Mouse (Mus musculus): ENCODE results near the gene Cdon. TPM values are rescaled to one million over a fixed set of nuclear protein-coding genes. Genes with fewer than 3 reads are reported as not detected.
A peak's percentile ranks its signal among the peaks of the same experiment; 100 is the strongest.

The Cdon gene
- total and polyA plus RNA-seq, 2 experiments, result 0.37 to 0.49 TPM

- 86% methylated on average over 8 of the region's 8 CpGs for WGBS
Measured at GRCm38 (mm10) chr9:35438286-35439061, 17.5 kb downstream of the Cdon start.

GRCm38 (mm10) chr9:35439062-35439442 is 18.1 kb downstream of the Cdon start:
- H3K9ac ChIP-seq (ENCODE audit: low read depth, low read length), result no peak overlapping the region

More at GRCm38 (mm10) chr9:35438286-35439061, 17.5 kb downstream of the Cdon start:
- no peaks in the 10 kb centered on the region for H3K36me3 ChIP-seq (ENCODE audit: control insufficient read depth, insufficient read depth, low read length)
- no peak overlapping the region for H3K9ac ChIP-seq (ENCODE audit: low read depth, low read length)
- H3K4me1 ChIP-seq (ENCODE audit: control insufficient read depth, insufficient read depth, low read length), result no peaks in the 10 kb centered on the region
- DNase-seq (ENCODE audit: extremely low read depth, low read depth, low spot score), result no peak
- H3K4me3 ChIP-seq (ENCODE audit: insufficient read depth, low read depth, low read length), result no peak overlapping the region
- no peaks in the 10 kb centered on the region for H3K79me2 ChIP-seq (ENCODE audit: control insufficient read depth, insufficient read depth, low read length)
- H3K27me3 ChIP-seq (ENCODE audit: control insufficient read depth, insufficient read depth, low read length), result no peaks in the 10 kb centered on the region
- H3K27ac ChIP-seq (replicated peaks; ENCODE audit: insufficient read depth, low read depth, low read length), result no peak overlapping the region
- no peak for TF ChIP-seq CTCF (IDR thresholded peaks at IDR 0.05; ENCODE audit: low read depth, low read length)
- TF ChIP-seq POLR2A (IDR thresholded peaks at IDR 0.05; ENCODE audit: extremely low read depth, insufficient read depth, low read length), result no peak

GRCm38 (mm10) chr9:35439754-35440153 is 18.8 kb downstream of the Cdon start:
- Histone ChIP-seq H3K4me1 (ENCODE audit: control insufficient read depth, insufficient read depth, low read length) (no peaks in the 10 kb centered on the region), H3K27ac (replicated peaks; ENCODE audit: insufficient read depth, low read depth, low read length) (no peak overlapping the region), H3K4me3 (ENCODE audit: insufficient read depth, low read depth, low read length) (no peak overlapping the region), H3K36me3 (ENCODE audit: control insufficient read depth, insufficient read depth, low read length) (no peaks in the 10 kb centered on the region), H3K79me2 (ENCODE audit: control insufficient read depth, insufficient read depth, low read length) (no peaks in the 10 kb centered on the region), H3K27me3 (ENCODE audit: control insufficient read depth, insufficient read depth, low read length) (no peaks in the 10 kb centered on the region), H3K9ac (ENCODE audit: low read depth, low read length) (no peak overlapping the region)
- TF ChIP-seq CTCF (IDR thresholded peaks at IDR 0.05; ENCODE audit: low read depth, low read length), result no peak
- no peak for TF ChIP-seq POLR2A (IDR thresholded peaks at IDR 0.05; ENCODE audit: extremely low read depth, insufficient read depth, low read length)
- no peak for DNase-seq (ENCODE audit: extremely low read depth, low read depth, low spot score)

More at GRCm38 (mm10) chr9:35439062-35439442, 18.1 kb downstream of the Cdon start:
- DNase-seq (ENCODE audit: extremely low read depth, low read depth, low spot score), result no peak
- Histone ChIP-seq H3K27me3 (ENCODE audit: control insufficient read depth, insufficient read depth, low read length) (no peaks in the 10 kb centered on the region), H3K4me3 (ENCODE audit: insufficient read depth, low read depth, low read length) (no peak overlapping the region), H3K27ac (replicated peaks; ENCODE audit: insufficient read depth, low read depth, low read length) (no peak overlapping the region), H3K79me2 (ENCODE audit: control insufficient read depth, insufficient read depth, low read length) (no peaks in the 10 kb centered on the region), H3K36me3 (ENCODE audit: control insufficient read depth, insufficient read depth, low read length) (no peaks in the 10 kb centered on the region), H3K4me1 (ENCODE audit: control insufficient read depth, insufficient read depth, low read length) (no peaks in the 10 kb centered on the region)
- no peak for TF ChIP-seq CTCF (IDR thresholded peaks at IDR 0.05; ENCODE audit: low read depth, low read length)
- no peak for TF ChIP-seq POLR2A (IDR thresholded peaks at IDR 0.05; ENCODE audit: extremely low read depth, insufficient read depth, low read length)
- 82% methylated on average over 6 of the region's 6 CpGs for WGBS

GRCm38 (mm10) chr9:35442476-35442875 is 21.5 kb downstream of the Cdon start:
- no peak overlapping the region for H3K4me3 ChIP-seq (ENCODE audit: insufficient read depth, low read depth, low read length)

GRCm38 (mm10) chr9:35443618-35444511 is 22.9 kb downstream of the Cdon start:
- Histone ChIP-seq H3K4me1 (ENCODE audit: control insufficient read depth, insufficient read depth, low read length) (no peaks in the 10 kb centered on the region), H3K79me2 (ENCODE audit: control insufficient read depth, insufficient read depth, low read length) (no peaks in the 10 kb centered on the region), H3K9ac (ENCODE audit: low read depth, low read length) (no peak overlapping the region), H3K27ac (replicated peaks; ENCODE audit: insufficient read depth, low read depth, low read length) (no peak overlapping the region), H3K36me3 (ENCODE audit: control insufficient read depth, insufficient read depth, low read length) (no peaks in the 10 kb centered on the region), H3K27me3 (ENCODE audit: control insufficient read depth, insufficient read depth, low read length) (no peaks in the 10 kb centered on the region), H3K4me3 (ENCODE audit: insufficient read depth, low read depth, low read length) (no peak overlapping the region)
- DNase-seq (ENCODE audit: extremely low read depth, low read depth, low spot score), result peak; percentile 45
- TF ChIP-seq CTCF (IDR thresholded peaks at IDR 0.05; ENCODE audit: low read depth, low read length) (no peak), POLR2A (IDR thresholded peaks at IDR 0.05; ENCODE audit: extremely low read depth, insufficient read depth, low read length) (no peak)
- WGBS, result 67% methylated on average over 13 of the region's 13 CpGs

More at GRCm38 (mm10) chr9:35442476-35442875, 21.5 kb downstream of the Cdon start:
- no peaks in the 10 kb centered on the region for H3K27me3 ChIP-seq (ENCODE audit: control insufficient read depth, insufficient read depth, low read length)
- no peak overlapping the region for H3K9ac ChIP-seq (ENCODE audit: low read depth, low read length)
- H3K27ac ChIP-seq (replicated peaks; ENCODE audit: insufficient read depth, low read depth, low read length), result no peak overlapping the region
- TF ChIP-seq POLR2A (IDR thresholded peaks at IDR 0.05; ENCODE audit: extremely low read depth, insufficient read depth, low read length) (no peak), CTCF (IDR thresholded peaks at IDR 0.05; ENCODE audit: low read depth, low read length) (no peak)
- no peaks in the 10 kb centered on the region for H3K36me3 ChIP-seq (ENCODE audit: control insufficient read depth, insufficient read depth, low read length)
- no peak for DNase-seq (ENCODE audit: extremely low read depth, low read depth, low spot score)
- H3K79me2 ChIP-seq (ENCODE audit: control insufficient read depth, insufficient read depth, low read length), result no peaks in the 10 kb centered on the region
- no peaks in the 10 kb centered on the region for H3K4me1 ChIP-seq (ENCODE audit: control insufficient read depth, insufficient read depth, low read length)
- 88% methylated on average over 5 of the region's 5 CpGs for WGBS
